7 mouse cellular contexts compared by ENCODE assay signal in genomic region chr5:119670566-119671108, GRCm38 (mm10). TPM values are rescaled to one million over a fixed set of nuclear protein-coding genes. Genes with fewer than 3 reads are reported as not detected.
DNase-seq lines count a peak whose midpoint lies in the region; ATAC-seq lines count a peak whose summit lies in the region.

Gene Tbx3, plus strand, starts transcription at chr5:119670669.

- H3K9me3 ChIP-seq in embryonic facial prominence, embryonic 12.5 days = no peaks in the 10 kb centered on the region
- no peaks in the 10 kb centered on the region for H3K9me3 ChIP-seq in limb, embryonic 10.5 days (replicated peaks)
- H3K9me3 ChIP-seq in midbrain, embryonic 13.5 days = no peaks in the 10 kb centered on the region
- H3K9me3 ChIP-seq in stomach, embryonic 14.5 days (ENCODE audit: control insufficient read depth, low read depth, low read length) = no peaks in the 10 kb centered on the region

- peak within 1 kb of the TSS; percentile 98 for H3K27ac ChIP-seq in embryonic facial prominence, embryonic 12.5 days
- peak within 1 kb of the TSS; percentile 92 for H3K27ac ChIP-seq in limb, embryonic 10.5 days
- no peak within 1 kb of the TSS; the same call in 1 of the 2 replicates for H3K27ac ChIP-seq in midbrain, embryonic 13.5 days
- peak within 1 kb of the TSS; percentile 94 for H3K27ac ChIP-seq in stomach, embryonic 14.5 days (ENCODE audit: low read length)

- under 1% methylated on average over 43 of the region's 43 CpGs for WGBS in embryonic facial prominence, embryonic 12.5 days
- WGBS in limb, embryonic 10.5 days = under 1% methylated on average over 43 of the region's 43 CpGs
- WGBS in midbrain, embryonic 13.5 days = 0% methylated on average over 36 of the region's 43 CpGs
- WGBS in stomach, embryonic 14.5 days = under 1% methylated on average over 43 of the region's 43 CpGs

- peaks cover 26% of the 10 kb centered on the region for H3K4me1 ChIP-seq in embryonic facial prominence, embryonic 12.5 days
- peaks cover 75% of the 10 kb centered on the region for H3K4me1 ChIP-seq in limb, embryonic 10.5 days
- H3K4me1 ChIP-seq in midbrain, embryonic 13.5 days (replicated peaks) = peaks cover 18% of the 10 kb centered on the region
- peaks cover 21% of the 10 kb centered on the region; the same call in 1 of the 2 replicates for H3K4me1 ChIP-seq in stomach, embryonic 14.5 days (ENCODE audit: control insufficient read depth, insufficient read depth, low read length)

- peak within 1 kb of the TSS; percentile 91 for H3K9ac ChIP-seq in embryonic facial prominence, embryonic 12.5 days
- peak within 1 kb of the TSS; percentile 54 for H3K9ac ChIP-seq in midbrain, embryonic 13.5 days (replicated peaks)
- peak within 1 kb of the TSS; percentile 67 for H3K9ac ChIP-seq in stomach, embryonic 14.5 days (replicated peaks; ENCODE audit: low read depth, low read length)

- DNase-seq in adrenal gland, postnatal 4 days (ENCODE audit: low spot score in 2 of 2) = peak; percentile 79 to 87
- peak; percentile 91 to 96 for DNase-seq in heart, adult 18-20 months
- DNase-seq in kidney, adult 11 months = peak; percentile 89
- DNase-seq in limb, embryonic 10.5 days (ENCODE audit: low spot score) = peak; percentile 93

- H3K36me3 ChIP-seq in embryonic facial prominence, embryonic 12.5 days = no peaks in the 10 kb centered on the region
- peaks cover 15% of the 10 kb centered on the region for H3K36me3 ChIP-seq in limb, embryonic 10.5 days
- H3K36me3 ChIP-seq in midbrain, embryonic 13.5 days = no peaks in the 10 kb centered on the region
- H3K36me3 ChIP-seq in stomach, embryonic 14.5 days (ENCODE audit: control insufficient read depth, insufficient read depth, low read length) = no peaks in the 10 kb centered on the region

- H3K4me3 ChIP-seq in embryonic facial prominence, embryonic 12.5 days = peak within 1 kb of the TSS; percentile 57
- H3K4me3 ChIP-seq in limb, embryonic 10.5 days = peak within 1 kb of the TSS; percentile 65
- H3K4me3 ChIP-seq in midbrain, embryonic 13.5 days (replicated peaks) = peak within 1 kb of the TSS; percentile 33
- peak within 1 kb of the TSS; percentile 44 for H3K4me3 ChIP-seq in stomach, embryonic 14.5 days (ENCODE audit: low read depth, low read length)

- H3K27me3 ChIP-seq in embryonic facial prominence, embryonic 12.5 days = peaks cover 50% of the 10 kb centered on the region
- H3K27me3 ChIP-seq in limb, embryonic 10.5 days (ENCODE audit: low read depth, poor library complexity, severe bottlenecking) = peaks cover 78% of the 10 kb centered on the region
- H3K27me3 ChIP-seq in midbrain, embryonic 13.5 days = peaks cover 97% of the 10 kb centered on the region
- H3K27me3 ChIP-seq in stomach, embryonic 14.5 days (ENCODE audit: control insufficient read depth, insufficient read depth, low read length) = peaks cover 22% of the 10 kb centered on the region

- H3K4me2 ChIP-seq in embryonic facial prominence, embryonic 12.5 days (replicated peaks) = peak within 1 kb of the TSS; percentile 65
- H3K4me2 ChIP-seq in midbrain, embryonic 13.5 days (replicated peaks) = peak within 1 kb of the TSS; percentile 59
- H3K4me2 ChIP-seq in stomach, embryonic 14.5 days (replicated peaks; ENCODE audit: low read depth, low read length) = peak within 1 kb of the TSS; percentile 82

- ATAC-seq in embryonic facial prominence, embryonic 12.5 days (ENCODE audit: insufficient number of reproducible peaks, insufficient read depth, low FRiP score, low TSS enrichment) = peak; percentile 95
- ATAC-seq in midbrain, embryonic 13.5 days = peak; percentile 97
- ATAC-seq in stomach, embryonic 14.5 days (ENCODE audit: insufficient number of reproducible peaks, insufficient read depth, low FRiP score, low read depth) = peak; percentile 95

RNA-seq across cellular contexts. Expression of gene Tbx3, which starts in this region (rescaled TPM):
- 100 to 1,000 TPM; 179 to 231 TPM for total RNA-seq in adrenal gland, postnatal 4 days (2021)
- 59.5 and 65.3 TPM in 2 replicates for polyA plus RNA-seq in embryonic facial prominence, embryonic 12.5 days (2016; fragmentation: Nextera tagmentation; extraction: Ambion mirVana)
- total RNA-seq in heart, adult 18-20 months (2021) = 10 to 100 TPM; 10.1 to 10.9 TPM
- 50.1 and 55.3 TPM in 2 replicates for polyA plus RNA-seq in limb, embryonic 10.5 days (2016; fragmentation: Nextera tagmentation; extraction: Ambion mirVana)
- polyA plus RNA-seq in midbrain, embryonic 13.5 days (2015; fragmentation: Nextera tagmentation; extraction: Ambion mirVana) = 1.6 and 2.3 TPM in 2 replicates
- polyA plus RNA-seq in stomach, embryonic 14.5 days (2014; fragmentation: Nextera tagmentation; extraction: Ambion mirVana) = 20.4 and 20.6 TPM in 2 replicates

Comparison
In these comparisons a context has a peak if more than half of its experiments do, and no peak if none do; other contexts are left out.
1. RNA of gene Tbx3 (total RNA-seq): 179 to 231 TPM in adrenal gland, postnatal 4 days; 10.1 to 10.9 TPM in heart, adult 18-20 months; every median in the first group is over 10 times any median in the second.
2. Peak in every context shown above with its lines, with median percentiles within 50 percentile points of each other: DNase-seq, ATAC-seq, H3K4me2 ChIP-seq, H3K4me3 ChIP-seq and H3K9ac ChIP-seq.